Mouse (Mus musculus) bone marrow macrophage, adult 2 months (primary cell): Measurements from ENCODE around the gene Nudt8.
"Not testable (repeated sequence)": the region's sequence is repeated elsewhere in the genome, so short reads cannot be mapped to it uniquely, and the experiment has no call there.

ENCODE experiments used
- CTCF ChIP-seq: IDR thresholded peaks from 2 replicates; pipeline ENCODE4 v1.5.1; 2012; ENCODE audit warnings: low read depth, mild to moderate bottlenecking, low read length, moderate library complexity
- POLR2A ChIP-seq: IDR thresholded peaks from 2 replicates; pipeline ENCODE4 v1.6.1; 2012; ENCODE audit warnings: mild to moderate bottlenecking, low read depth, low read length, borderline replicate concordance

GRCm38 (mm10) chr19:4044109-4044508, 43.7 kb downstream of the Nudt8 start:
- not testable (repeated sequence) for TF ChIP-seq CTCF, POLR2A
